Mouse (Mus musculus): Measurements from ENCODE around the gene Dcx. TPM values are rescaled to one million over a fixed set of nuclear protein-coding genes. Genes with fewer than 3 reads are reported as not detected.

Dcx gene
- 10.5 TPM for polyA plus RNA-seq (2015; fragmentation: Illumina TruSeq; extraction: RNeasy Lipid Tissue Mini Kit (QIAGEN cat#74804); ENCODE audit: low read depth, low replicate concordance)

GRCm38 (mm10) chrX:143932958-143933357 is at the start of gene Dcx:
Gene Dcx (minus strand): TSS chrX:143933311.

GRCm38 (mm10) chrX:143827212-143827611 is 105.9 kb downstream of the Dcx start, which contains the start of gene Capn6:
Gene Capn6 (minus strand): TSS chrX:143827414.

Other genes starting within 250 kb of the Dcx start
- gene Capn6, start 105.9 kb downstream of the Dcx start, polyA plus RNA-seq (2015; fragmentation: Illumina TruSeq; extraction: RNeasy Lipid Tissue Mini Kit (QIAGEN cat#74804); ENCODE audit: low read depth, low replicate concordance): 1.2 TPM
- 0.09 TPM for gene A730046J19Rik, start 220.4 kb upstream of the Dcx start, polyA plus RNA-seq (2015; fragmentation: Illumina TruSeq; extraction: RNeasy Lipid Tissue Mini Kit (QIAGEN cat#74804); ENCODE audit: low read depth, low replicate concordance)

Measured in brain, adult 10 weeks (tissue).